Mouse (Mus musculus): ENCODE data around the gene Pde4b. TPM values are rescaled to one million over a fixed set of nuclear protein-coding genes. Genes with fewer than 3 reads are reported as not detected.

Pde4b gene
- polyA plus RNA-seq, 1 experiment from 2014 or later = 22.5 TPM

- peak; percentile 62 for ATAC-seq (ENCODE audit: insufficient number of reproducible peaks, low FRiP score)
Measured at GRCm38 (mm10) chr4:102569950-102570765, 482.8 kb downstream of the Pde4b start.

GRCm38 (mm10) chr4:102570766-102571411 is 483.5 kb downstream of the Pde4b start:
- H3K4me2 ChIP-seq = peak overlapping the region; percentile 85
- no peaks in the 10 kb centered on the region for H3K27me3 ChIP-seq (replicated peaks)
- no peaks in the 10 kb centered on the region for H3K9me3 ChIP-seq (replicated peaks)
- peaks cover 59% of the 10 kb centered on the region for H3K4me1 ChIP-seq (replicated peaks)
- peak overlapping the region; percentile 61 for H3K4me3 ChIP-seq
- peak; percentile 6; the same call in 1 of the 2 replicates for ATAC-seq (ENCODE audit: insufficient number of reproducible peaks, low FRiP score)
- peak overlapping the region; percentile 82 for H3K9ac ChIP-seq
- 0 out of 2 replicates have a peak, but pooled peaks cover 8% of the 10 kb centered on the region for H3K36me3 ChIP-seq
- H3K27ac ChIP-seq (ENCODE audit: poor library complexity, severe bottlenecking) = peak overlapping the region; percentile 90
- 8% methylated on average over 20 of the region's 20 CpGs for WGBS

More at GRCm38 (mm10) chr4:102569950-102570765, 482.8 kb downstream of the Pde4b start:
- Histone ChIP-seq H3K9ac (peak overlapping the region; percentile 82), H3K27me3 (replicated peaks) (no peaks in the 10 kb centered on the region), H3K9me3 (replicated peaks) (no peaks in the 10 kb centered on the region), H3K27ac (ENCODE audit: poor library complexity, severe bottlenecking) (peak overlapping the region; percentile 90), H3K36me3 (0 out of 2 replicates have a peak, but pooled peaks cover 4% of the 10 kb centered on the region), H3K4me3 (peak overlapping the region; percentile 61), H3K4me2 (peak overlapping the region; percentile 85), H3K4me1 (replicated peaks) (peaks cover 54% of the 10 kb centered on the region)
- under 1% methylated on average over 20 of the region's 20 CpGs for WGBS

- ATAC-seq (ENCODE audit: insufficient number of reproducible peaks, low FRiP score) = no peak
- peak overlapping the region; percentile 15 for H3K27ac ChIP-seq (ENCODE audit: poor library complexity, severe bottlenecking)
- no peaks in the 10 kb centered on the region for H3K27me3 ChIP-seq (replicated peaks)
- peak overlapping the region; percentile 40 for H3K4me3 ChIP-seq
- peak overlapping the region; percentile 59 for H3K9ac ChIP-seq
- 67% methylated on average over 6 of the region's 6 CpGs for WGBS
- H3K36me3 ChIP-seq = 0 out of 2 replicates have a peak, but pooled peaks cover 8% of the 10 kb centered on the region
- H3K4me2 ChIP-seq = peak overlapping the region; percentile 62
- H3K9me3 ChIP-seq (replicated peaks) = no peaks in the 10 kb centered on the region
- peaks cover 57% of the 10 kb centered on the region for H3K4me1 ChIP-seq (replicated peaks)
Measured at GRCm38 (mm10) chr4:102572031-102572430, 484.7 kb downstream of the Pde4b start.

GRCm38 (mm10) chr4:102572591-102572990 is 485.2 kb downstream of the Pde4b start:
- H3K4me1 ChIP-seq (replicated peaks) = peaks cover 51% of the 10 kb centered on the region
- 72% methylated on average over 3 of the region's 3 CpGs for WGBS
- peak overlapping the region; percentile 31 for H3K9ac ChIP-seq
- peak overlapping the region; percentile 15; the same call in 1 of the 2 replicates for H3K27ac ChIP-seq (ENCODE audit: poor library complexity, severe bottlenecking)
- peak overlapping the region; percentile 40 for H3K4me3 ChIP-seq
- H3K27me3 ChIP-seq (replicated peaks) = no peaks in the 10 kb centered on the region
- no peak for ATAC-seq (ENCODE audit: insufficient number of reproducible peaks, low FRiP score)
- H3K9me3 ChIP-seq (replicated peaks) = no peaks in the 10 kb centered on the region
- H3K4me2 ChIP-seq = peak overlapping the region; percentile 62
- 0 out of 2 replicates have a peak, but pooled peaks cover 8% of the 10 kb centered on the region for H3K36me3 ChIP-seq

GRCm38 (mm10) chr4:102573361-102573781 is 486.0 kb downstream of the Pde4b start:
- Histone ChIP-seq H3K4me3 (no peak overlapping the region), H3K4me1 (replicated peaks) (peaks cover 43% of the 10 kb centered on the region), H3K9me3 (replicated peaks) (no peaks in the 10 kb centered on the region), H3K4me2 (peak overlapping the region; percentile 24), H3K9ac (no peak overlapping the region), H3K36me3 (0 out of 2 replicates have a peak, but pooled peaks cover 8% of the 10 kb centered on the region), H3K27me3 (replicated peaks) (no peaks in the 10 kb centered on the region), H3K27ac (ENCODE audit: poor library complexity, severe bottlenecking) (peak overlapping the region; percentile 32; the same call in 1 of the 2 replicates)
- no peak for ATAC-seq (ENCODE audit: insufficient number of reproducible peaks, low FRiP score)
- 77% methylated on average over 4 of the region's 4 CpGs for whole genome bisulfite sequencing

- H3K9me3 ChIP-seq (replicated peaks) = no peaks in the 10 kb centered on the region
- H3K27ac ChIP-seq (ENCODE audit: poor library complexity, severe bottlenecking) = peak overlapping the region; percentile 32
- H3K4me3 ChIP-seq = no peak overlapping the region
- 0 out of 2 replicates have a peak, but pooled peaks cover 8% of the 10 kb centered on the region for H3K36me3 ChIP-seq
- peaks cover 38% of the 10 kb centered on the region for H3K4me1 ChIP-seq (replicated peaks)
- H3K27me3 ChIP-seq (replicated peaks) = no peaks in the 10 kb centered on the region
- 32% methylated on average over 9 of the region's 9 CpGs for WGBS
- 0 out of 2 replicates have a peak overlapping the region, but pooled peaks have one; percentile 11 for H3K4me2 ChIP-seq
- ATAC-seq (ENCODE audit: insufficient number of reproducible peaks, low FRiP score) = peak; percentile 79
- H3K9ac ChIP-seq = no peak overlapping the region
Measured at GRCm38 (mm10) chr4:102574226-102574625, 486.9 kb downstream of the Pde4b start.

- no peak overlapping the region for H3K4me3 ChIP-seq
- H3K36me3 ChIP-seq = 0 out of 2 replicates have a peak, but pooled peaks cover 8% of the 10 kb centered on the region
- H3K4me2 ChIP-seq = 0 out of 2 replicates have a peak overlapping the region, but pooled peaks have one; percentile 11
- H3K27me3 ChIP-seq (replicated peaks) = no peaks in the 10 kb centered on the region
- peak overlapping the region; percentile 32 for H3K27ac ChIP-seq (ENCODE audit: poor library complexity, severe bottlenecking)
- peaks cover 33% of the 10 kb centered on the region for H3K4me1 ChIP-seq (replicated peaks)
- no peaks in the 10 kb centered on the region for H3K9me3 ChIP-seq (replicated peaks)
- no peak overlapping the region for H3K9ac ChIP-seq
- ATAC-seq (ENCODE audit: insufficient number of reproducible peaks, low FRiP score) = no peak
- 69% methylated on average over 10 of the region's 10 CpGs for WGBS
Measured at GRCm38 (mm10) chr4:102574666-102575254, 487.4 kb downstream of the Pde4b start.

GRCm38 (mm10) chr4:102576109-102576508 is 488.8 kb downstream of the Pde4b start:
- Histone ChIP-seq H3K4me1 (replicated peaks) (peaks cover 40% of the 10 kb centered on the region), H3K27ac (ENCODE audit: poor library complexity, severe bottlenecking) (no peak overlapping the region), H3K4me2 (no peak overlapping the region), H3K9ac (no peak overlapping the region), H3K9me3 (replicated peaks) (no peaks in the 10 kb centered on the region), H3K36me3 (peaks cover 11% of the 10 kb centered on the region; the same call in 1 of the 2 replicates), H3K4me3 (no peak overlapping the region), H3K27me3 (replicated peaks) (no peaks in the 10 kb centered on the region)
- no peak for ATAC-seq (ENCODE audit: insufficient number of reproducible peaks, low FRiP score)
- whole genome bisulfite sequencing = 79% methylated on average over 6 of the region's 6 CpGs

GRCm38 (mm10) chr4:102577636-102578035 is 490.3 kb downstream of the Pde4b start:
- no peaks in the 10 kb centered on the region for H3K9me3 ChIP-seq (replicated peaks)
- H3K27me3 ChIP-seq (replicated peaks) = no peaks in the 10 kb centered on the region
- no peak for ATAC-seq (ENCODE audit: insufficient number of reproducible peaks, low FRiP score)
- peaks cover 11% of the 10 kb centered on the region; the same call in 1 of the 2 replicates for H3K36me3 ChIP-seq
- no peak overlapping the region for H3K9ac ChIP-seq
- peaks cover 39% of the 10 kb centered on the region for H3K4me1 ChIP-seq (replicated peaks)
- no peak overlapping the region for H3K4me3 ChIP-seq
- H3K27ac ChIP-seq (ENCODE audit: poor library complexity, severe bottlenecking) = no peak overlapping the region
- 73% methylated on average over 14 of the region's 14 CpGs for WGBS
- H3K4me2 ChIP-seq = no peak overlapping the region

GRCm38 (mm10) chr4:102579051-102579450 is 491.7 kb downstream of the Pde4b start:
- H3K4me1 ChIP-seq (replicated peaks) = peaks cover 34% of the 10 kb centered on the region
- WGBS = 81% methylated on average over 4 of the region's 4 CpGs
- no peak for ATAC-seq (ENCODE audit: insufficient number of reproducible peaks, low FRiP score)

More at GRCm38 (mm10) chr4:102579051-102579450, 491.7 kb downstream of the Pde4b start:
- Histone ChIP-seq H3K9ac (no peak overlapping the region), H3K4me2 (no peak overlapping the region), H3K27me3 (replicated peaks) (no peaks in the 10 kb centered on the region), H3K27ac (ENCODE audit: poor library complexity, severe bottlenecking) (no peak overlapping the region), H3K4me3 (no peak overlapping the region), H3K9me3 (replicated peaks) (no peaks in the 10 kb centered on the region), H3K36me3 (peaks cover 11% of the 10 kb centered on the region; the same call in 1 of the 2 replicates)

Measured in heart, embryonic 12.5 days (tissue).